Mouse (Mus musculus): Measurements from ENCODE around the gene Vmn1r10.

Gene Vmn1r10

GRCm38 (mm10) chr6:57109154-57109553 lies at the start of gene Vmn1r10:
Gene Vmn1r10, plus strand, starts transcription at chr6:57109454.
- no peak for DNase-seq (ENCODE audit: low read depth)

- DNase-seq (ENCODE audit: low read depth): no peak
These were observed 45.5 kb upstream of the Vmn1r10 start for GRCm38 (mm10) chr6:57063730-57064129.

GRCm38 (mm10) chr6:57066487-57066886 lies 42.8 kb upstream of the Vmn1r10 start, which contains the start of gene Vmn1r9:
Gene Vmn1r9, plus strand, starts transcription at chr6:57066787.
- DNase-seq (ENCODE audit: low read depth): no peak

GRCm38 (mm10) chr6:57106358-57106757 lies 2.9 kb upstream of the Vmn1r10 start:
- peak; percentile 9 for DNase-seq (ENCODE audit: low read depth)

- no peak for DNase-seq (ENCODE audit: low read depth)
These were observed 23.9 kb downstream of the Vmn1r10 start, which contains the start of gene Vmn1r11 for GRCm38 (mm10) chr6:57133155-57133554. Gene Vmn1r11, plus strand, starts transcription at chr6:57133455.

- DNase-seq (ENCODE audit: low read depth): no peak
These were observed 47.4 kb downstream of the Vmn1r10 start, which contains the start of gene Vmn1r12 for GRCm38 (mm10) chr6:57156619-57157018. Gene Vmn1r12, plus strand, starts transcription at chr6:57156919.
